ENCODE assay signal across 8 mouse cellular contexts in the genomic region with DNA sequence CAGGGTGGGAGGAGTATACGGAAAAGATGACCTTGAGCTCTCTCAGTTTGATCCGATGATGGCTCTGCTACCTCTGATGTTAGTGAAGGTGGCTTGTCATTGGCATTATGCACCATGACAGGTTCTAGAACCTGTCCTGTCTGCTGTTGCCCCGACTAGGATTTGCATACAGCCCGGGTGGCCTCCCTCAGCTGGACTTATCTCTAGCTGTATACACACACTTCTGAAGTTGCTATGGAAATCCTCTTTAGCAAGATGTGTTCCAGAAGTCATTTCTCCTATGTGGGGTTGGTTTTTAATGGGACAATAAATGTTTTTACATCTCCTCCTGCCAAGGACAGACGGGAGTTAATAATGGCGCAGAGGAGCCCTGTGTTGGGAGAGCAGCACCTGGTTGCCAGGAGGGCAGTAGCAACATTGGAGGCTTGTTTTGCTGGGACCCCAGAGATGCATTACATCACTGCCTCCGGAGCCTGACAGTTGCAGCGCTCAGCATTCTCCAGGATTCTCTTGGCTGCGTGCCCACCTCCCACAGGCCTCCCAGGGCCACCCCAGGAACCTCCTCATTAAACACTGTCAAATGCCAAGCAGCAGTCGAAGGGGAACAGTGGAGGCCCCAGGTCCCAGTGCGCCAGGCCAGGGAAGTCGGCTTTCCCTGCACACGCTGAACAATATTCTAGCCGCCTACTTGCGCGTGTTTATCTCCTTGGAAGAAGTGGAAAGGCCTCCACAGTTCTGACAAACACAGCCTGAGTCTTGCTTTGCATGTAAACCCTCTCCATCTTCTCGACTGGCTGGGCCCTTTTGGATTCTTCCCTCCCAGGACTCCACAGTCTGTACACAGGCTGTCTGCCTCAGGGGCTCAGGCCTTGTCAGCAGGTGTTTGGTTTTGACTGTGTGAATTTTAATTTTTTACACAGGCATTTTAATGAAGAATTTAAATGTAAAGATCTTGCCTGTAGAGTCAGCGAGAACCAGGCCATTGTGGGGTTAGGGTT.
A peak's percentile ranks its signal among the peaks of the same experiment; 100 is the strongest.
DNase-seq lines count a peak whose midpoint lies in the region; ATAC-seq and TF ChIP-seq lines count a peak whose summit lies in the region.

No protein-coding gene starts in this region.

- H3K27ac ChIP-seq in hindbrain, embryonic 13.5 days = peak overlapping the region; percentile 88

- peak; percentile 88 for ATAC-seq in hindbrain, embryonic 13.5 days (ENCODE audit: low FRiP score)

- peak overlapping the region; percentile 15; the same call in 1 of the 2 replicates for H3K4me2 ChIP-seq in hindbrain, embryonic 13.5 days

- no peak for TF ChIP-seq CTCF in brain, embryonic 14.5 days (IDR thresholded peaks at IDR 0.05; ENCODE audit: borderline replicate concordance, extremely low read depth, insufficient read depth, insufficient read length)

- no peak for TF ChIP-seq POLR2A in brain, embryonic 14.5 days (IDR thresholded peaks at IDR 0.05; ENCODE audit: borderline replicate concordance, extremely low read depth, insufficient read depth, insufficient read length, poor library complexity, severe bottlenecking)

- 24% methylated on average over 18 of the region's 18 CpGs for WGBS in hindbrain, embryonic 13.5 days

- no peaks in the 10 kb centered on the region; the same call in 1 of the 2 replicates for H3K27me3 ChIP-seq in hindbrain, embryonic 13.5 days

- H3K4me3 ChIP-seq in hindbrain, embryonic 13.5 days = no peak overlapping the region

- DNase-seq in MN1 (ENCODE audit: low spot score) = peak; percentile 83
- DNase-seq in brain, embryonic 14.5 days (ENCODE audit: low read depth) = peak; percentile 96
- peak; percentile 65 to 73 for DNase-seq in frontal cortex, postnatal 10 days (ENCODE audit: low spot score in 2 of 2)
- DNase-seq in layer of hippocampus, adult 9-11 months = peak; percentile 62
- peak; percentile 81 to 86 for DNase-seq in lung, postnatal 4 days
- DNase-seq in right cerebral cortex, postnatal 4 days = peak; percentile 82
- DNase-seq in T-cell, adult 2 months (ENCODE audit: low spot score) = no peak

- H3K9me3 ChIP-seq in hindbrain, embryonic 13.5 days = no peaks in the 10 kb centered on the region

- H3K9ac ChIP-seq in hindbrain, embryonic 13.5 days = peak overlapping the region; percentile 36; the same call in 1 of the 2 replicates

- peaks cover 33% of the 10 kb centered on the region for H3K4me1 ChIP-seq in hindbrain, embryonic 13.5 days (replicated peaks)

- H3K36me3 ChIP-seq in hindbrain, embryonic 13.5 days = no peaks in the 10 kb centered on the region
